Mouse (Mus musculus) thymus, adult 2 months (tissue): ENCODE data around the gene Sept6.

ENCODE experiments used
- CTCF ChIP-seq: fragments of 200-500 bp; IDR thresholded peaks from 2 replicates; pipeline ENCODE4 v1.5.1; 2012; ENCODE audit warnings: mild to moderate bottlenecking, control low read depth, low read length, moderate library complexity, borderline replicate concordance; ENCODE audit not compliant: control insufficient read depth, poor library complexity, insufficient read depth; ENCODE audit errors: extremely low read depth
- POLR2A ChIP-seq: fragments of 200-500 bp; IDR thresholded peaks from 2 replicates; pipeline ENCODE4 v1.6.1; 2012; ENCODE audit warnings: mild to moderate bottlenecking, low read length, control low read depth, moderate library complexity; ENCODE audit not compliant: control insufficient read depth, poor library complexity, insufficient read depth; ENCODE audit errors: extremely low read depth

DNA sequence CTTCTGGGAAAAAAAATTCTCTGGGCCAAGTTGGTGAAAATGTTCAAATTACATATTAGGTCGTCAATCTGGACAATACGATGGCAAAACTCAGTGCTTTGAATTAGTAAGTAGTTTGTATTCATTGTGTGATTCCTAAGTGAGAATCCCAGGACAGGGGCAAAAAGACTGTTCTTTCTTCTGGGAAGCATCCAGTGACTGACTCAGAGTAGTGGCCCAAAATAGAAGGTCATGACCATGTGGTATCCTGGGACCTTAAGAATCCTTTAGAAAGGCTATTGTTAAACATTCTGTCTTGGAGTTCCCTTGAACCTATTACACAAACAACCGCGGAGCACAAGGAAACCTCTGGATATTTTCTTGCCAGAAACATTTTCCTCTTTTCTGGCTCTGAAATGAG, 70.2 kb downstream of the Sept6 start:
- TF ChIP-seq POLR2A (no peak), CTCF (no peak)
